Mouse (Mus musculus) layer of hippocampus, adult 6 months (tissue): ENCODE measurements around the gene Htra1. TPM values are rescaled to one million over a fixed set of nuclear protein-coding genes. Genes with fewer than 3 reads are reported as not detected.

Experiments used
- long read RNA-seq, 2 experiments: library from polyadenylated mRNA; unstranded; transcript quantifications; one replicate each; pipeline ENCODE4 v2.0.0; 2019 to 2020
- microRNA-seq: library from miRNA; unstranded; fragments of <30 nt; microRNA quantifications from one replicate; pipeline ENCODE4 v1.2.0, GENCODE M21; 2020
- polyA plus RNA-seq: library from polyadenylated mRNA; unstranded; fragments of <200 nt; fragmentation: Nextera tagmentation; gene quantifications from 2 replicates; pipeline ENCODE4 v1.2.3, GENCODE M21; 2021

Htra1 gene
- 372 and 510 TPM in 2 replicates for polyA plus RNA-seq
- long read RNA-seq, experiment 1, transcript Htra1-201 (9 exons, 2,041 nt), result major isoform, 1,258 of 1,401 reads
- long read RNA-seq, experiment 1, partial matches to known transcripts, result 111 of 1,401 reads
- long read RNA-seq, experiment 1, other reads (novel, unspliced or antisense), result 29 of 1,401 reads
- long read RNA-seq, experiment 2, transcript Htra1-201 (9 exons, 2,041 nt), result major isoform, 2,677 of 2,768 reads
- long read RNA-seq, experiment 2, partial matches to known transcripts, result 27 of 2,768 reads
- long read RNA-seq, experiment 2, other reads (novel, unspliced or antisense), result 64 of 2,768 reads

GRCm38 (mm10) chr7:130935793-130936471, at the start of gene Htra1:
Gene Htra1, plus strand, starts transcription at chr7:130936111.

GRCm38 (mm10) chr7:131031755-131032154, 95.8 kb downstream of the Htra1 start, which contains the start of gene Dmbt1:
Gene Dmbt1, plus strand, starts transcription at chr7:131032053.

Small RNA genes within 50 kb of the gene (microRNA-seq; reads per million reads assigned to microRNA genes)
- gene Mir7061, result not detected

Other genes starting within 250 kb of the Htra1 start
- 0.19 and 0.45 TPM in 2 replicates for gene Btbd16, start 162.0 kb upstream of the Htra1 start, polyA plus RNA-seq
- gene Plekha1, start 70.4 kb upstream of the Htra1 start, polyA plus RNA-seq, result 30.4 and 35.1 TPM in 2 replicates
- gene Dmbt1, start 95.9 kb downstream of the Htra1 start, polyA plus RNA-seq, result not detected in 2 replicates
- gene 4933402N03Rik, start 210.2 kb downstream of the Htra1 start, polyA plus RNA-seq, result not detected in 2 replicates
- 0.05 TPM in 1 of 2 replicates, not detected in the other for gene 5430419D17Rik, start 238.3 kb downstream of the Htra1 start, polyA plus RNA-seq